Mouse (Mus musculus): Measurements from ENCODE around the gene Hoxb5. TPM values are rescaled to one million over a fixed set of nuclear protein-coding genes. Genes with fewer than 3 reads are reported as not detected.

The Hoxb5 gene
- total RNA-seq, 4 experiments from 2014 or later = 0.29 to 0.49 (median 0.37) TPM

- DNase-seq (ENCODE audit: low spot score in 2 of 2) = no peak
Observed at GRCm38 (mm10) chr11:96351312-96351711, 48.2 kb downstream of the Hoxb5 start.

DNA sequence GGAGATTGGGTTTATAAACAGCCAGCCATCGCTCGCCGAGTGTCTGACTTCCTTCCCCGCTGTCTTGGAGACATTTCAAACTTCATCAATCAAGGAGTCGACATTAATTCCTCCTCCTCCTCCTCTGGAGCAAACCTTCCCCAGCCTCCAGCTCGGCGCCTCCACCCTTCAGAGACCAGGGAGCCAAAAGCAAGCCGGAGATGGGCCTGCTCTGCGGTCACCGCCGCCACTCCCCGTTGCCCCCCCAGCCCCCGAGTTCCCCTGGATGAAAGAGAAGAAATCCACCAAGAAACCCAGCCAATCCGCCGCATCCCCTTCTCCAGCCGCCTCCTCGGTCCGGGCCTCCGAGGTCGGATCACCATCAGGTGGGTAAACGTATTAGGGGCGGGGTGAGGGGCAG lies 48.7 kb downstream of the Hoxb5 start:
- DNase-seq (ENCODE audit: low spot score in 2 of 2) = no peak

DNA sequence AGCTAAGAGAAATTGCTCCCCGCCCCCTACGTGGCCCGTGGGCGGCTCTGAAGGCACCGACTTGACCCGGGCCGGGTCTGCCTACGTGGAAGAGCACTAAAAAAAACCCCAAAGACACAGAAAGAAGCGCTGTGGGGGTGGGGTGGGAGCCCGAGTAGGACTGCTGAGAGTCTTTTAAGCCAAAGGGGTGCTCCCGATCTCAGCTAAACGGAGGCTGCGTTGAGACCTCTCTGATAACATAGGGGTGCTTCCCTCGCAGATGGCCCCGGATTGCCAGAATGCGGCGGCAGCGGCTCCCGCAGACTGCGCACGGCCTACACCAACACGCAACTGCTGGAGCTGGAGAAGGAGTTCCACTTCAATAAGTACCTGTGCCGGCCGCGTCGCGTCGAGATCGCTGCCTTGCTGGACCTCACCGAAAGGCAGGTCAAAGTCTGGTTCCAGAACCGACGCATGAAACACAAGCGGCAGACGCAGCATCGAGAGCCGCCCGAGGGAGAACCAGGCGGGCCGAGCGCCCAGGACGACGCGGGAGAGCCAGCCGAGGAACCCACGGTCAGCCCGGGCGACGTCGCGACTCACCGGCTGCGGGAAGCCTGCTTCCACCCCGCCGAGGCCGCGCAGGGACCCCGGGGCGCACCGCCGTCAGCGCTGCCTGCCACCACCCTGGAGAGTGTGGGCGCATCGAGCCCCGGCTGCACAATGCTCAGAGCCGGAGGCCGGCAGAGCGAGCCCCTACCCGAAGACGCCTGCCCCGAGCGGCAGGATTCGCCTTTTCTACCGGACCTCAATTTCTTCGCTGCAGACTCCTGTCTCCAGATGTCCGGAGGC lies 49.8 kb downstream of the Hoxb5 start:
- no peak for DNase-seq (ENCODE audit: low spot score in 2 of 2)

GRCm38 (mm10) chr11:96353522-96353841 lies 50.3 kb downstream of the Hoxb5 start:
- no peak for DNase-seq (ENCODE audit: low spot score in 2 of 2)

GRCm38 (mm10) chr11:96353939-96354338 lies 50.8 kb downstream of the Hoxb5 start:
- no peak for DNase-seq (ENCODE audit: low spot score in 2 of 2)

GRCm38 (mm10) chr11:96354376-96354775 lies 51.2 kb downstream of the Hoxb5 start:
- DNase-seq (ENCODE audit: low spot score in 2 of 2) = no peak

DNA sequence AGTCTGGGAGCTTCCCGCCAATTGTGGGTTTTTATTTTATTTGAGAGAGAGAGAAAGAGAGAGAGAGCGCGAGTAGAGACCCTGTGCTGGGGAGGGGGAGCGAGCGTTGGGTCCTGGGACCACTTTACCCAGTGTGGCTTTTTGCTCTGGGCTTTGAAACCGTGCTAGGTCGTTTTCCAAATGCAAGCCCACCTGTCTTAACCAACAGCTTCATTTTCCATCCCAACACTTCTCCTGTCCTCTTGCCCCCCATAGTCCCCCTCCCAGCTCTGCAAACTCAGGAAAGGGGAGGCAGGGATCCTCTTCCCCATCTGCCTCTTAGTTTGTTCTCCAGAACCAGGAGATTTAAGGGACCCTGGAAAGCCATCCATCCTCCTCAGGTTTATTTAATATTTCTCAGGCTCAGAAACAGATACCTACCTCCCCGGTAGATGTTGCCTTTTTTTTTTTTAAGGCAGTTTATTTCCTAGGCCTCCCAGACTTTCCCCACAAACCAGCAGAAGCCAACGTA lies 51.7 kb downstream of the Hoxb5 start:
- DNase-seq (ENCODE audit: low spot score in 2 of 2) = no peak

Small RNA genes within 50 kb of the gene (microRNA-seq; reads per million reads assigned to microRNA genes)
- gene Mir10a (5,833 reads per million, percentile 89 among the genes with 10 or more reads in this experiment), gene Mir196a-1 (18.3 reads per million, percentile 16 among the genes with 10 or more reads in this experiment)

Other genes starting within 250 kb of the Hoxb5 start
- gene Ube2z, start 237.9 kb upstream of the Hoxb5 start, total RNA-seq (2022) = 10 to 100 TPM; 15.0 to 17.9 (median 16.3) TPM
- 1,000 to 10,000 TPM; 1,235 to 1,416 (median 1,336) TPM for gene Atp5g1, start 227.7 kb upstream of the Hoxb5 start, total RNA-seq (2022)
- gene Calcoco2, start 191.4 kb upstream of the Hoxb5 start, total RNA-seq (2022) = not detected
- not detected for gene Ttll6, start 169.6 kb upstream of the Hoxb5 start, total RNA-seq (2022)
- gene Hoxb13, start 109.0 kb upstream of the Hoxb5 start, total RNA-seq (2022) = not detected
- under 1 TPM in 3 of 4 experiments, not detected in 1; 0.12 to 0.24 (median 0.19) TPM for gene Hoxb9, start 31.9 kb upstream of the Hoxb5 start, total RNA-seq (2022)
- under 1 TPM in 2 of 4 experiments, not detected in 2; 0.11 to 0.19 TPM for gene Hoxb8, start 21.4 kb upstream of the Hoxb5 start, total RNA-seq (2022)
- gene Hoxb7, start 16.7 kb upstream of the Hoxb5 start, total RNA-seq (2022) = 1 to 10 TPM in 1 of 4 experiments, under 1 TPM in 2, not detected in 1; 0.52 to 1.0 (median 0.94) TPM
- gene Hoxb6, start 10.9 kb upstream of the Hoxb5 start, total RNA-seq (2022) = under 1 TPM in 3 of 4 experiments, not detected in 1; 0.29 to 0.77 (median 0.31) TPM
- gene Hoxb4, start 14.9 kb downstream of the Hoxb5 start, total RNA-seq (2022) = under 1 TPM; 0.15 to 0.46 (median 0.21) TPM
- under 1 TPM; 0.24 to 0.40 (median 0.30) TPM for gene Hoxb3, start 20.0 kb downstream of the Hoxb5 start, total RNA-seq (2022)
- gene Hoxb2, start 47.2 kb downstream of the Hoxb5 start, total RNA-seq (2022) = under 1 TPM in 2 of 4 experiments, not detected in 2; 0.22 to 0.24 TPM
- gene Hoxb1, start 62.4 kb downstream of the Hoxb5 start, total RNA-seq (2022) = not detected
- under 1 TPM in 1 of 4 experiments, not detected in 3; 0.40 TPM for gene Skap1, start 161.3 kb downstream of the Hoxb5 start, total RNA-seq (2022)